Mouse (Mus musculus): ENCODE data around the gene Ppp2r2c.

Gene Ppp2r2c

GRCm38 (mm10) chr5:36868266-36869090, at the start of gene Ppp2r2c:
Gene Ppp2r2c, plus strand, starts transcription at chr5:36868513.
- in situ Hi-C loops (cut with MboI; ENCODE audit: low sequenced_read_pairs), result no loop called here

GRCm38 (mm10) chr5:36819742-36820141, 48.6 kb upstream of the Ppp2r2c start:
- in situ Hi-C loops (cut with MboI; ENCODE audit: low sequenced_read_pairs), result no loop called here

GRCm38 (mm10) chr5:36820142-36820541, 48.2 kb upstream of the Ppp2r2c start:
- in situ Hi-C loops (cut with MboI; ENCODE audit: low sequenced_read_pairs), result no loop called here

DNA sequence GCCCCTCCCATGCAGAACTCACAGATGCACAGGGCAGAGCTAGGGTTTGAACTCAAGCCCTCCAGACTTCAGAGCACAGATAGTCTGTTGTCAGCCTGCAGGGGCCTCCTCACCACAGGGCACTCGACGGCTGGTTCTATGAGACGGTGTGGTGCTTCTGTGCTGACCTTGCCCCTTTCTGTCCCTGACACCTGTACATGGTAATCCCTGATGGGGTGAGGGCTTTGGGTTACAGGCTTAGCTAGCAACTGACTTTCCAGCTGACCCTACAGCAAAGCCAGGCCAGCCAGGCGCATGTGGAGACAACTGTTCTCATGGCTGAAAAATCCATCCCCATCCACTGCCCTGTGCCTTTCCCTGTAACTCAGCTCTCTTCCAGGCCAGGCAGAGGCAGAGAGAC, 45.4 kb upstream of the Ppp2r2c start:
- in situ Hi-C loops (cut with MboI; ENCODE audit: low sequenced_read_pairs), result no loop called here

DNA sequence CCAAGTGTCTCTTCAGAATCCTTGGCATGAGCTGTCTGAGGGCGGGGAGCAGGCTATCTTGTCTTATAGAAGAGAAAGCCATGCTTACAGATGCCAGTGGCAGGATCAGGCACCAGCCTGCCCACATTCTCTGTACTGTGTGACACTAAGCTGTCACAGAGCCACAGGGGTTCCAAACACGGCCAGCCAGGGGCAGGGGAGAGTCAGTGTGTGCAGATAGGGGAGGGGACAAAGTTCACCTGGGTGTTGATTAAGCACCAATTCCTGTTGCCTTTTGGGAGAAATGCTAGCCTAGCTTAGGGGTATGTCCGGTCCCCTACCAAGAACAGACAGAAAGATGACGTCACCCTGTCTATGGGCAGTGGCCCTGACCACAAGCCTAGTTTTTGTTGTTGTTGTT, 39.2 kb upstream of the Ppp2r2c start:
- in situ Hi-C loops (cut with MboI; ENCODE audit: low sequenced_read_pairs), result no loop called here

DNA sequence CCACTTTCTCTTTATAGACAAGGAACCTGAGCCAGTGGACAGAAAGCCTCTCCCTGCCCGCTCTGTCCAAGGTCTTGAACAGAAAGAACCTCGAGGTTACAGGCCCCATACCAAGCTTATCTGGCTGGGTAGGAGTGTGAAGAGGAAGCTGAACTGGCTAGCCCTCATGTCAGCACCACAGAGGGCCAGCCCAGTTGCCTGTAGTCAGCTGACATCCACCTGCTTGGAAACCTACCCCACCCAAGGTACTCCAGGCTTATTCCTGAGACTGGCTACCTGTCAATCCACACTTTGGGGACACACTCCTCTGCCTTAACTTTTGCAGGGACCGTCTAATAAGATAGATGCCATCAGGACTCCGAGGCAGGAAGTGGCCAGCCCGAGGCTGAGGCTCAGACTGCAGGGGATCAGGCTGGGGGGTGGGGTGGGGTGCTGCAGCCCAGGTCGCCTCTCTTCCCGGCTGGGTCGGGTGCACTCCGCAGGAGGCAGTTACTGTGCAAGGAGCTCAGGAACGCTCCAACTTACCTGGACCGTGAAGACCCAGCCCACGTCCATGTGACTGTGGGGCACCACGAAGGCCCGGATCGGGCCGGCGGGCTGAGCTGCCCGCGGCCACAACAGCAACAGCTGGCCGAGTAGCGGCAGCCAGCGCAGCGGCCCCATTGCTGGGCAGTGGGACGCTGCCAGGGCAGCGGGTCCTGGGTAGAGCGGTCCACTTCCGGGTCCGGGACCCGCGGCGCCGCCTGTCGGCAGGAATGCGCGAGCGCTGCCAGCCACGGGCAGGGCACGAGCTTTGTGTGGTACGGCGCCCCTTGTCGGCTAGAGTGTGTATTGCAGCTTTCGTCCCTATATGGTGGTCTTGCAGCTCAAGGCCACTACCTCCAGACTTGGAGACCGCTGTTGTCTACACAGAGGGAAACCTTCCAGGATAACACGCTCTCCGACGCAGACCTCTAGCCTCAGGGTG, 38.1 kb upstream of the Ppp2r2c start, which contains the start of gene Man2b2:
TSS of gene Man2b2 (minus strand) at position 741 of the 967 bp plus-strand sequence.
- in situ Hi-C loops (cut with MboI; ENCODE audit: low sequenced_read_pairs), result no loop called here

DNA sequence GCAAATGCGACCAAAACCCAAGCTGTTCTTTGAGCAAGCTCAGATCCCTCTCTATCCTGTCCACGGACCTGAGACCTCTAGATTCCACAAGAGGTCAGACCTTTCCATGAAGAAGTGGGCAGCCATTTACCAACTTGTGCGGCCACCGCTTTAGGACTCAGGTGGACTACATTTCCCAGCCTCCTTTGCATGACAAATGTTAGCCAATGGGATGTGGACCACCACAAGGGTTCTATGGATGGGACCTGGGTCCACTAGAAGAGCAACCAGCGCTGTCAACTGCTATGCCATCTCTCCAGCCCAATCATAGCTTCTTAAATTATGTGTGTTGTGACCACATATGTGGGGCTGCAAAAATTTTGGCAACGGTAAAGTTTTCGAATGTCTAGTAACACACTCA, 37.0 kb upstream of the Ppp2r2c start:
- in situ Hi-C loops (cut with MboI; ENCODE audit: low sequenced_read_pairs), result no loop called here

- in situ Hi-C loops (cut with MboI; ENCODE audit: low sequenced_read_pairs), result no loop called here
Measured at GRCm38 (mm10) chr5:36835933-36836332, 32.4 kb upstream of the Ppp2r2c start.

GRCm38 (mm10) chr5:36839032-36839431, 29.3 kb upstream of the Ppp2r2c start:
- in situ Hi-C loops (cut with MboI; ENCODE audit: low sequenced_read_pairs), result no loop called here

DNA sequence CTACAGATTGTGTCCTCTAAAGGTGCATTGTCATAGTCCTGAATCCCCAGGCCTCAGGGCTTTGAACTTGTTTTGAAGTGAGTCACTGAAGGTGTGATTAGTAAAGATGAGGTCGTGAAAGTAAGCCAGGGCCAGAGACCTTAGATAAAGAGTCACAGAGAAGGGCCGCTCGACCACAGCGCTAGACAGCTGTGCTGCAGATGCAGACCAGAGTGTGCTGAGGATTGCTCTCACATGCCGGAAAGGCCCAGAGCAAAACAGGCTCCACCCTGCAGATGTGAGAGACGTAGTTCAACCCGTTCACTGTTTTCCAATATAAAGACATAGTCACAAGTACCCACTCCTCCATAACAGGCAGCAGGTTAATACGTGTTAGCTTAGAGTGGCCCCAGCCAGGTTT, 28.7 kb upstream of the Ppp2r2c start:
- in situ Hi-C loops (cut with MboI; ENCODE audit: low sequenced_read_pairs), result loop anchor here (10.0 kb wide), 1 partner anchor 75 kb away; no protein-coding TSS in a partner anchor

- in situ Hi-C loops (cut with MboI; ENCODE audit: low sequenced_read_pairs), result loop anchor here (10.0 kb wide), 1 partner anchor 75 kb away; no protein-coding TSS in a partner anchor
Measured at GRCm38 (mm10) chr5:36840092-36840491, 28.2 kb upstream of the Ppp2r2c start.

GRCm38 (mm10) chr5:36841701-36842100, 26.6 kb upstream of the Ppp2r2c start:
- in situ Hi-C loops (cut with MboI; ENCODE audit: low sequenced_read_pairs), result loop anchor here (10.0 kb wide), 1 partner anchor 73 kb away; no protein-coding TSS in a partner anchor

DNA sequence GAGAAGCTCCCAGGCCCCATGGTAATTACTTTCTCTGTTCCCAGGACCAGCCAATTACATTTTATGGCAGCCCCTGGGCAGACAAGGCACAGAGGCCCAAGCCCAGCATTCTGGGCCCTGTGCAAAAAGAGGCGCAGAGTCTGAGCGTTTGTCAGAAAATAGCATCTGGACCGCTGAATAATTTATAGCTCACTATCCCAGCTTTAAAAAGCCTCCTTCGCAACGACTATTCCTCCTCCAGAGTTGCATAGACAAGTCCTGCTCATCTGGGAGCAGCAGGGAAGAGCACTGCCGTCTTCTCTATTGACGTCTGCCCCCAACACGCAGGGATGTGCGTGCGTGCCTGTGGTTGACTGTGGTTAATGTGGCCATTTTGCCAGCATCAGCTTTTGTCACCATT, 23.8 kb upstream of the Ppp2r2c start:
- in situ Hi-C loops (cut with MboI; ENCODE audit: low sequenced_read_pairs), result loop anchor here (10.0 kb wide), 1 partner anchor 70 kb away; no protein-coding TSS in a partner anchor

DNA sequence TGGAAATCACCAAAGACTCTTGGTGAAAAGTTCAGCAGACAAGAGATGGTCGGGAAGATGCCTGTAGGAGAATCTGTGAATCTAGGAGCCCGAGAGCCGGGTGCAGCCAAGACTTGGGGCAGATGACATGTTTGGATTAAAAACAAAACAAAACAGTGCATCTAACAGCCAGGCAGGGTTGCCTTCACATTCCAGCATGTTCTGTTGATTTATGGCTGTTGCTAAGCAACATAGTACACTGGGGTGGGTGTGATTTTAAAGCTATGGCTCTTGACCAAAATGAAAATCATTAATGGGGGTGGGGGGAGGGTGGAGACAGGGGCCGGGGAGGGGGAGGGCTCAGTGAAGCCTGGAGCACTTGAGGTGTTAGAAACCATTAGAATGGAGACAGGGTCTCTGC, 16.7 kb upstream of the Ppp2r2c start:
- in situ Hi-C loops (cut with MboI; ENCODE audit: low sequenced_read_pairs), result no loop called here

DNA sequence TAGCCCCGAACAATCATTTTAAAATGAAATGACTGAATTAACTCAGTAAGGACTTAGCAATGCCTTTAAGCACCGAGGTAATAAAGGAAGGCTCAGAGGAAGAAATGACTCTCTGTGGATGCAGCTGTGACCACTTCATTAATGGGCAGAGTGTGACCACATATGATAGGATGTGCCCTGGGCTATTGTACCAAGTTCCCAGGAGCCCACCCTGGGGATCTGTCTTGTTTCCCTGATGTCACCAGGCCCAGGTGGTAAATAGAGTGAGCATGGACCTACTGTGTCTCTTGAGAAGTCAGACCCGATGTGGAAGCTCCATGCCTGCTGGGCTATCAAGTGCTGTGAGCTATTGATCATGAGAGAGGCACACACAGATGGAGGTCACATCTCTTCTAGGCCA, 13.1 kb upstream of the Ppp2r2c start:
- in situ Hi-C loops (cut with MboI; ENCODE audit: low sequenced_read_pairs), result no loop called here

DNA sequence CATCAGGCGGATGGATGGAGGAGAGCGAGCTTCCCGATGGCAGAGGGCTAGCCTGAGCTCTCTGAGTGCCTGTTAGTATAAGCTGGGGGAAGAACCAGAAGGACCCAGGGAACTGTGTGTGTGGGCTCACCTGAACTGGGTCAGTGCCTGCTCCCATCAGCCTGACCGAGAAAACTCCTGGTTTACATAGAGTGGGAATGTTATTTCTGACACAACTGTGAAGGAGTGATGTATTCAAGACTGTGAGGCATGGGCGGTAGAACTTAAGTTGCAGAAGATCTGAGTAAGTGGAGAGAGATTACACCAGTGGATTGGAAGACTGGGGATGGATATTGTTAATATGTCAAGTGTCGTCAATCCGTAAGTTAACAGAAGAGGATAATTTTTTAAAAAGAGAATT, 11.8 kb upstream of the Ppp2r2c start:
- in situ Hi-C loops (cut with MboI; ENCODE audit: low sequenced_read_pairs), result no loop called here

DNA sequence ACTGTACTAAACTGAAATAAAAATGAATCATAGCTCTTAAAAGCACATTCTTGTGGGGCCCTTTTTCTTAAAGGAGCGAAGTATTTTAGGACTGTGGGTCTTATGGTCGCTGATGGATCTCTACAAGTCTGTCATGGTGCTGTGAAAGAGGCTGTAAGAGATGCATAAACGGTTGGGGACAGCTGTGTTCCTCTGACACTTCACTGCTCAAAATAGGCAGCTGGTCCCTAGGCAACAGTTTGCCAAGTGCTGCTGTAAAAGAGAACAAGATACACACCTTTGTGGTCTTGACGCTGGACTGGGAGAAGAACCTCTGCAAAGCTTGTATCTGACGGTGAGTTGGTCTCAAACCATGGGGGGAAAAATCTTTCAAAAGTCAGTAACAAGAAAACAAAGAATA, 10.8 kb upstream of the Ppp2r2c start:
- in situ Hi-C loops (cut with MboI; ENCODE audit: low sequenced_read_pairs), result no loop called here

GRCm38 (mm10) chr5:36861084-36861483, 7.2 kb upstream of the Ppp2r2c start:
- in situ Hi-C loops (cut with MboI; ENCODE audit: low sequenced_read_pairs), result no loop called here

- in situ Hi-C loops (cut with MboI; ENCODE audit: low sequenced_read_pairs), result no loop called here
Measured at GRCm38 (mm10) chr5:36866701-36867250, 1.5 kb upstream of the Ppp2r2c start.

DNA sequence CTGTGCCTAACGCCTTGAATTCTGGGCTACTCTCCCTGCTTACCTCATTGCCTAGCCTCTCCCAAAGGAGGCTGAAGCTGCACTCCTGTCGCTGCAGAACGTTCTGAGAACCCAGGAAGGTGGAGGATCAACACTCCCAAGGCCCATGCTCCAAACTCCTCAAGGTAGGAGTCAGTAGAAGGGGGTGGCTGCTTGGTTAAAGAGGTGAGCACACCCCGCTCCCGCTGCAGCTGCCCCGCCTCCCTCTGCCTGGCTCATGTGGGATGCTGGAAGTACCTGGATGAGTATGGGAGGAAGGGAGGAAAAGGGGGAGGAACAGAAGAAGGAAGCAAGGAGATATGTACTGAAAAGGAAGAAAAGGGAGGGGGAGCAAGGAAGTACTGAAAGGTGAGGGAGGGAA, 752 bp upstream of the Ppp2r2c start:
- in situ Hi-C loops (cut with MboI; ENCODE audit: low sequenced_read_pairs), result no loop called here

DNA sequence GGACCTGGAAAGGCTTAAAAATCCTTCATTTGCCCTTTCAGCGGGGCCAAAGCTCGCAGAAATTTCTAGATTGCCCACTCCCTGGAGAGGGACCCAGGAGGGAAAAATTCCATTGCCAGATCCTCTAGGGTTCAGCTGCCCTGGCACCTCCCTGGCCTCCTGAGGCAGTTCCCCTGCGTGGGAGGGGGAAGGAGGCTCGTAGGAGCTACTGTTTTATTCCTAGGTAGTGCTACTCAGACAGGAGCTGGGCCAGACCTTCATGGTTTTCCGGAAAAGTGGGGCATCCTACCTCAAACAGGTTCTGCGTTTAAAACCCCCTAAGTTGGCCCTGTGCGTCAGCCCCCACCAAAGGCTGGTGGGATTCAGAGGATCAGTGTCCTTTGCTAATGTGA, 869 bp downstream of the Ppp2r2c start:
- in situ Hi-C loops (cut with MboI; ENCODE audit: low sequenced_read_pairs), result no loop called here
